Mouse (Mus musculus) intestine, postnatal 0 days (tissue): ENCODE measurements around the gene Sec22a. TPM values are rescaled to one million over a fixed set of nuclear protein-coding genes. Genes with fewer than 3 reads are reported as not detected.

Experiments used
- ATAC-seq: fragments of 200-750 bp; cut with Nextera tagmentation; 2 replicates; pipeline ENCODE4 v1.8.0; 2017; ENCODE audit warnings: mild to moderate bottlenecking, moderate TSS enrichment, moderate library complexity
- H3K27ac ChIP-seq: fragments of 300-500 bp; sonication (generic); 2 replicates; pipeline ENCODE4 v1.5.1; 2014; ENCODE audit warnings: mild to moderate bottlenecking, low read depth, low read length, moderate library complexity
- H3K27me3 ChIP-seq: fragments of 300-500 bp; sonication (generic); replicated peaks from 2 replicates; pipeline ENCODE4 v1.6.1; 2014; ENCODE audit warnings: low read length, mixed read lengths; ENCODE audit not compliant: control insufficient read depth, insufficient read depth
- H3K36me3 ChIP-seq: fragments of 300-500 bp; sonication (generic); 2 replicates; pipeline ENCODE4 v1.6.1; 2014; ENCODE audit warnings: mild to moderate bottlenecking, moderate library complexity; ENCODE audit not compliant: control insufficient read depth, insufficient read depth
- H3K4me1 ChIP-seq: fragments of 300-500 bp; sonication (generic); replicated peaks from 2 replicates; pipeline ENCODE4 v1.6.1; 2014; ENCODE audit warnings: antibody characterized with exemption, low read length, mixed read lengths; ENCODE audit not compliant: control insufficient read depth, insufficient read depth
- H3K4me2 ChIP-seq: fragments of 300-500 bp; sonication (generic); replicated peaks from 2 replicates; pipeline ENCODE4 v1.6.1; 2014; ENCODE audit warnings: low read depth, mild to moderate bottlenecking, moderate library complexity
- H3K4me3 ChIP-seq: fragments of 300-500 bp; sonication (generic); 2 replicates; pipeline ENCODE4 v1.5.1; 2014; ENCODE audit warnings: low read depth, low read length
- H3K9ac ChIP-seq: fragments of 300-500 bp; sonication (generic); 2 replicates; pipeline ENCODE4 v1.6.1; 2014; ENCODE audit warnings: mild to moderate bottlenecking, low read depth, low read length
- H3K9me3 ChIP-seq: fragments of 300-500 bp; sonication (generic); 2 replicates; pipeline ENCODE4 v1.6.1; 2016; ENCODE audit warnings: mixed run types; ENCODE audit not compliant: control insufficient read depth
- CTCF ChIP-seq: sonication (generic); IDR thresholded peaks from 2 replicates; pipeline ENCODE4 v1.5.1; 2016; ENCODE audit warnings: low read depth, mild to moderate bottlenecking, control low read depth, antibody characterized with exemption, moderate library complexity
- WGBS: fragments of 180-500 bp; shearing (Covaris S2); extraction: QIAGEN DNeasy Blood & Tissue Kit; methylation state at CpG from one replicate; pipeline ENCODE4 v1.1.7; 2014; 5-methylcytosine and 5-hydroxymethylcytosine counted together
- polyA plus RNA-seq: library from polyadenylated mRNA; unstranded; fragments of >200 nt; fragmentation: Nextera tagmentation; extraction: Ambion mirVana; gene quantifications from 2 replicates; pipeline ENCODE4 v1.2.1, GENCODE M21; 2015

Sec22a gene
- polyA plus RNA-seq, 1 experiment from 2014 or later: 58.1 TPM

DNA sequence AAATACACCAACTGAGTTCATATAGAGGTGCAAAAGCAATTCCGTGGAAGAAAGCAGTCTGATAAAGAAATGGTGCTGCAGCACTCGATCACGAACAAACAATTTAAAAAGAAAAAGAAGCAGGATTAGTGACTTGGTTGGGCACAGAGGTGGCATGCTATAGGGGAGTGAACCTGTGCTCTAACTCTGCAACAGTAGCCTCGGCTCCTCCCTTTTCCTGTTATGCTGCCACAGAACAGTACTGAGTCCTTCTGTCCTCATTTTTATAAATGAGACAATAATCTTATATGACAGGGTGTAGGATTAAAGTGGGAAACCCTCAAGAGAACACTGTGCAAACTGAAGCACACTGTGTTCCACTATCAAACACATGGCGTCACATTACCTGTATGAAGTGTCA lies 46.3 kb downstream of the Sec22a start:
- 90% methylated on average over 5 of the region's 5 CpGs for WGBS
- no peak overlapping the region for H3K9ac ChIP-seq
- H3K27me3 ChIP-seq: no peaks in the 10 kb centered on the region

DNA sequence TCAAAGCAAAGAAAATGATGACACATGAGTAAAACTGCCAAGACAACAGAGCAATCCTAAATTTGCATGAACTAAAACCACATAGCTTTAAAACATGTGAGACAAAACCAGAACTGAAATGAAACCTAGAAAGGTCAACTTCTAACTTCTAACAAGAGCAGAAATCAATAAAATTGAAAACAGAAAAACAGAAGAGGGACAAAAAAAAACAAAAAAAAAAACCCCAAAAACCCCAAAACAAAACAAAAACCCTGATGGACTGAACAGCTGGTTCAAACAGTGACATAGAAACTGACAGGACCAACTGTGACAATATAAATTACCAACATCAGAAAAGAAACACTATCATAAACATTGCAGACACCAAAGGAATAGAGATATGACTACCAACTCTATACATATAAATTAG lies 46.9 kb downstream of the Sec22a start:
- Histone ChIP-seq H3K9me3 (no peaks in the 10 kb centered on the region), H3K4me1 (no peaks in the 10 kb centered on the region), H3K4me2 (no peak overlapping the region), H3K36me3 (peaks cover 7% of the 10 kb centered on the region; the same call in 1 of the 2 replicates), H3K27me3 (no peaks in the 10 kb centered on the region), H3K9ac (no peak overlapping the region), H3K4me3 (no peak overlapping the region), H3K27ac (no peak overlapping the region)
- ATAC-seq: no peak
- TF ChIP-seq CTCF: no peak

More for the DNA sequence above, 46.3 kb downstream of the Sec22a start:
- H3K4me1 ChIP-seq: no peaks in the 10 kb centered on the region
- H3K27ac ChIP-seq: no peak overlapping the region
- H3K9me3 ChIP-seq: no peaks in the 10 kb centered on the region
- no peak for ATAC-seq
- H3K4me3 ChIP-seq: no peak overlapping the region
- TF ChIP-seq CTCF: no peak
- peaks cover 8% of the 10 kb centered on the region; the same call in 1 of the 2 replicates for H3K36me3 ChIP-seq
- no peak overlapping the region for H3K4me2 ChIP-seq

DNA sequence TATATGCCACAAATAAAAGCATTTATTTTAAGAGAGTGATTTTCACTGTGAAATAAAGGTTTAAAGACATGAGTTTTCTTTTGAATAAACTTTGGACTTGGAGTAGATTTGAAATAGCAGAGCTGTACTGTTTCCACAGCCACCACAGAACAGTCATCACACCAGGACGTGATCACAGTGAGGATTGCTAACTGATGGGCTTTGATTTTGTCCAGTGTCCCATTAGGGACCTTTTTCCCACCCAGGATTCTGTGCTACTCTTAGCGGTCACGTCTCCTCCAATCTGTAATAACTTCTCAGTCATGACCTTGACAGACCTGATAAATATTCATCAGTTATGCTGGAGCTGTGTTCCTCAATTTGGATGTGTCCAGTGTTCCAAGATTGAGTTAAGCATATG lies 48.2 kb downstream of the Sec22a start:
- no peaks in the 10 kb centered on the region for H3K9me3 ChIP-seq
- peaks cover 7% of the 10 kb centered on the region; the same call in 1 of the 2 replicates for H3K36me3 ChIP-seq
- H3K4me2 ChIP-seq: no peak overlapping the region
- no peak for TF ChIP-seq CTCF
- no peak for ATAC-seq
- no peak overlapping the region for H3K4me3 ChIP-seq
- H3K27me3 ChIP-seq: no peaks in the 10 kb centered on the region
- no peak overlapping the region for H3K27ac ChIP-seq
- no peaks in the 10 kb centered on the region for H3K4me1 ChIP-seq
- H3K9ac ChIP-seq: no peak overlapping the region
- WGBS: 75% methylated on average over 3 of the region's 3 CpGs

DNA sequence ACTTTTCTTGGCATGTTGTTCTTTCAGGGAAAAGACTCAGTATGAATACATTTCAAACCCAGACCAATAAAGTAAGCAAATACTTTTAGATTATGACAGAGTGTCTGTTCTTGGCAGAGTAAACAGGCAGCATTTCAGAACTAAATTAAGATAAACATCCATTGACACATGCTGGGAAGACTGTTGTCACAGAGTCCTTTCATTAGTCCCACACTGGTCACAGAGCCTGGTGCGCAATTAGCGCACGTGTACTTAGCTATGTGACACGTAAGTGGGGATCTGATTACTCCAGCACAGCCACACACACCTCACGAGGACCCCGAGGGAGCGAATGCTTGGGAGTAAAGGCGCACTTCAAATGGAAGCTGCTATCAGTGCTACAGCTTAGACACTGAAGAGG lies 52.1 kb downstream of the Sec22a start:
- Histone ChIP-seq H3K4me1 (no peaks in the 10 kb centered on the region), H3K4me2 (no peak overlapping the region), H3K36me3 (peaks cover 7% of the 10 kb centered on the region; the same call in 1 of the 2 replicates), H3K27me3 (no peaks in the 10 kb centered on the region), H3K9ac (no peak overlapping the region), H3K9me3 (no peaks in the 10 kb centered on the region), H3K4me3 (no peak overlapping the region), H3K27ac (no peak overlapping the region)
- ATAC-seq: no peak
- TF ChIP-seq CTCF: no peak
- WGBS: 60% methylated on average over 8 of the region's 8 CpGs

DNA sequence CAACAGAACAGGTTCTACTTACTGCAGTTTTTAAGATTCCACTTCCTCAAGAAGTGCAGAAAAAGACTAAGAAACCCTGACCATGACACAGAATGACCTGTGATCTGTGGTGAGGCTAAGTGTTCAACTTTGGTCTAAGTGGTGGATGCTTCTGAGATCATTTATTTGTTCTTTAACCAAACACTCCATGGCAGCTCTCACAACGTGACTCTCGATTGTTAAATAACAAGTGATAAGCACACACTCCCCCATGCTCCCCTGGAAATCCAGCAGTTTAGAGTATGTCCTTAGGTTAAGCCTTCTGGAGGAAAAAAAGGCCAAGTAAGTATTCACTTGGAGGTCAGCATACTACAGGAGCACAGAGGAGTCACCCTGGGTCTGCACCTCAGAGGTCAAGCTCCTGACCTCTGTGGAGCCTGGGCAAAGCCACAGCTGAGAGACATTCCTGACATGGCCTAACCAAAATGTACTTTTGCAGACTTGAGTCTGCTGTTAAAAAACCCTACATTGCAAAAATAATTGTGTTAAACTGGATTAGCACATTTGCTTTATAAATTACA lies 53.1 kb downstream of the Sec22a start:
- Histone ChIP-seq H3K4me3 (no peak overlapping the region), H3K36me3 (peaks cover 13% of the 10 kb centered on the region; the same call in 1 of the 2 replicates), H3K9me3 (no peaks in the 10 kb centered on the region), H3K4me1 (no peaks in the 10 kb centered on the region), H3K4me2 (no peak overlapping the region), H3K27me3 (no peaks in the 10 kb centered on the region), H3K27ac (no peak overlapping the region), H3K9ac (no peak overlapping the region)
- no peak for ATAC-seq
- 12% methylated on average over 2 of the region's 2 CpGs for WGBS
- no peak for TF ChIP-seq CTCF

DNA sequence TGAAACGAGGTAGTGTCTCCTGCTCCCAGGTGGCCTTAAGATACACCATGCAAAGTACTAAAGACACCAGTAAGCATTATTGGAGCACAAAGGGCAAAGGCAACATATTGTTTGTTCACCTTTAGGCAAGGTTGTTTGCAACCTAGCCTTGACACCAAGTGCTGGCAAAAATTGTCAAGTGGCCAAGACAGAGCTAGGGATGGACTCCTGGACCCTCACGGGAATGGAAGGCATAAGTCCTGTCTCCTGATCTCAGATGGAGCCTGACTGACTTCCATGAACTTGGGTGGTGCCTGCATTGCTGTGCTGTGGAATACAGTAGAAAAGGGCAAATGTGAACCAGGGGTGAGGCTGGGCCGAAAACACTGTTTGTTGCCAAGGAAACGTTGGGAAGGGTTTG lies 54.1 kb downstream of the Sec22a start:
- no peak for ATAC-seq
- no peak for TF ChIP-seq CTCF
- Histone ChIP-seq H3K36me3 (peaks cover 15% of the 10 kb centered on the region; the same call in 1 of the 2 replicates), H3K4me1 (no peaks in the 10 kb centered on the region), H3K4me2 (no peak overlapping the region), H3K9ac (no peak overlapping the region), H3K9me3 (no peaks in the 10 kb centered on the region), H3K4me3 (no peak overlapping the region), H3K27me3 (no peaks in the 10 kb centered on the region), H3K27ac (no peak overlapping the region)
- WGBS: 81% methylated on average over 4 of the region's 4 CpGs
